Mouse (Mus musculus) liver, adult 2 months (tissue): ENCODE results near the gene Rrp36.

Experiments
- CTCF ChIP-seq: fragments of 200-500 bp; IDR thresholded peaks from 2 replicates; pipeline ENCODE4 v1.5.1; 2011; ENCODE audit warnings: low read depth, low read length, control low read depth
- POLR2A ChIP-seq: fragments of 200-500 bp; IDR thresholded peaks from 2 replicates; pipeline ENCODE4 v1.6.1; 2011; ENCODE audit warnings: low read length, control low read depth; ENCODE audit not compliant: insufficient read depth; ENCODE audit errors: extremely low read depth

GRCm38 (mm10) chr17:46678911-46679310, 4.8 kb upstream of the Rrp36 start:
- no peak for TF ChIP-seq POLR2A
- no peak for TF ChIP-seq CTCF
